Mouse (Mus musculus): ENCODE results near the gene Cracr2a. TPM values are rescaled to one million over a fixed set of nuclear protein-coding genes. Genes with fewer than 3 reads are reported as not detected.

Gene Cracr2a
- polyA plus RNA-seq, 1 experiment from 2014 or later, result 0.41 TPM

DNA sequence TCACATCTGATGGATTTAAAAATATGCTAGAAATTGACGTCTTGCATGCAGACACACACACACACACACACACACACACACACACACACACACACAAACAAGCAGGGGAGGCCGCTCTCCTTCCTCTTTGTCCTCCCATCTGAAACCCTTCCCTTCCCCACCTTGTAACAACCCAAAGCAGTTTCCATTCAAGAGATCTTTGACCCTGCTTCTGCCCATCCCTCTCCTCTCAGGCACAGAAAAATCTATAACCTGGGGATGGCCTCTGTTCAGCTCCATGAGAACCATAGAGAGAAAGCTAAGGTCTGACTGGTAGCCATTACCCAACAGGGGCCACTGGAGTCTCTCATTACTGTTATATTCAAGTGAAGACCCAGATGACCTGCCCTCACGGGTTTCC lies 117.9 kb downstream of the Cracr2a start:
- ATAC-seq (ENCODE audit: low FRiP score, low TSS enrichment) (no peak), DNase-seq (no peak)
- 77% methylated on average over 3 of the region's 3 CpGs for WGBS

GRCm38 (mm10) chr6:127680784-127681183 lies 119.6 kb downstream of the Cracr2a start:
- peaks cover 16% of the 10 kb centered on the region for H3K4me1 ChIP-seq (ENCODE audit: control insufficient read depth, insufficient read depth, low read length)
- ATAC-seq (ENCODE audit: low FRiP score, low TSS enrichment), result no peak
- WGBS, result 94% methylated on average over 7 of the region's 7 CpGs
- no peak overlapping the region for H3K9ac ChIP-seq (replicated peaks; ENCODE audit: low read length)
- no peak for DNase-seq
- no peaks in the 10 kb centered on the region for H3K27me3 ChIP-seq (ENCODE audit: control insufficient read depth, insufficient read depth, low read length)
- no peaks in the 10 kb centered on the region for H3K36me3 ChIP-seq (ENCODE audit: control insufficient read depth, insufficient read depth, low read length)
- H3K9me3 ChIP-seq (ENCODE audit: control insufficient read depth, low read length), result no peaks in the 10 kb centered on the region
- no peak overlapping the region for H3K27ac ChIP-seq (replicated peaks; ENCODE audit: low read depth, low read length)
- no peak overlapping the region for H3K4me3 ChIP-seq (replicated peaks; ENCODE audit: low read depth, low read length)
- H3K4me2 ChIP-seq (ENCODE audit: low read length), result no peak overlapping the region

More for the DNA sequence above, 117.9 kb downstream of the Cracr2a start:
- Histone ChIP-seq H3K4me1 (ENCODE audit: control insufficient read depth, insufficient read depth, low read length) (peaks cover 6% of the 10 kb centered on the region; the same call in 1 of the 2 replicates), H3K36me3 (ENCODE audit: control insufficient read depth, insufficient read depth, low read length) (no peaks in the 10 kb centered on the region), H3K4me2 (ENCODE audit: low read length) (no peak overlapping the region), H3K4me3 (replicated peaks; ENCODE audit: low read depth, low read length) (no peak overlapping the region), H3K27ac (replicated peaks; ENCODE audit: low read depth, low read length) (no peak overlapping the region), H3K9ac (replicated peaks; ENCODE audit: low read length) (no peak overlapping the region), H3K27me3 (ENCODE audit: control insufficient read depth, insufficient read depth, low read length) (no peaks in the 10 kb centered on the region), H3K9me3 (ENCODE audit: control insufficient read depth, low read length) (no peaks in the 10 kb centered on the region)

DNA sequence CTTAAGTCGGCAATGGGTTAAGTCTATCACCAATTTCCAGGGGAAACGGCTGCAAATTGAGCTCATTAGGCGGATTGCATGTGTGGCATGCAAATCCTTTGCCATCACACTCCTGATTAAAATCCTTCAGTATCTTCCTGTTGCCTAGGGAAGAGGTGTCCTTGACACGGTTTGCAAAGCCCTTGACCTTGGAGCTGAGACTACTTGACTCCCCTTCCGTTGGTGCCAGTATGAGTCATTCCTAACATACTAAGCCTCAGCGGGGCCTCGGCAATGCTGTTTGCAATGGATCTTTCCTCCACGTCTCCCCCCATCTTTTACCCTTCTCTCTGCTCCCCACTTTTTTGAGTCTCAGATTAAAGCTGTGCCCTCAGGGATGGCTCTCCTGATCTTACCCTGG lies 122.4 kb downstream of the Cracr2a start:
- Histone ChIP-seq H3K36me3 (ENCODE audit: control insufficient read depth, insufficient read depth, low read length) (no peaks in the 10 kb centered on the region), H3K4me3 (replicated peaks; ENCODE audit: low read depth, low read length) (no peak overlapping the region), H3K27ac (replicated peaks; ENCODE audit: low read depth, low read length) (no peak overlapping the region), H3K4me1 (ENCODE audit: control insufficient read depth, insufficient read depth, low read length) (peaks cover 16% of the 10 kb centered on the region), H3K4me2 (ENCODE audit: low read length) (no peak overlapping the region), H3K9me3 (ENCODE audit: control insufficient read depth, low read length) (no peaks in the 10 kb centered on the region), H3K27me3 (ENCODE audit: control insufficient read depth, insufficient read depth, low read length) (no peaks in the 10 kb centered on the region), H3K9ac (replicated peaks; ENCODE audit: low read length) (no peak overlapping the region)
- DNase-seq (peak; percentile 43), ATAC-seq (ENCODE audit: low FRiP score, low TSS enrichment) (no peak)
- 60% methylated on average over 8 of the region's 8 CpGs for WGBS

- Histone ChIP-seq H3K4me2 (ENCODE audit: low read length) (no peak overlapping the region), H3K4me3 (replicated peaks; ENCODE audit: low read depth, low read length) (no peak overlapping the region), H3K36me3 (ENCODE audit: control insufficient read depth, insufficient read depth, low read length) (no peaks in the 10 kb centered on the region), H3K27me3 (ENCODE audit: control insufficient read depth, insufficient read depth, low read length) (no peaks in the 10 kb centered on the region), H3K27ac (replicated peaks; ENCODE audit: low read depth, low read length) (peak overlapping the region; percentile 38; the same call in 1 of the 2 replicates), H3K4me1 (ENCODE audit: control insufficient read depth, insufficient read depth, low read length) (peaks cover 16% of the 10 kb centered on the region), H3K9ac (replicated peaks; ENCODE audit: low read length) (no peak overlapping the region), H3K9me3 (ENCODE audit: control insufficient read depth, low read length) (no peaks in the 10 kb centered on the region)
- 23% methylated on average over 4 of the region's 4 CpGs for WGBS
- DNase-seq (peak; percentile 83), ATAC-seq (ENCODE audit: low FRiP score, low TSS enrichment) (peak; percentile 44; the same call in 1 of the 2 replicates)
These were observed 123.8 kb downstream of the Cracr2a start for GRCm38 (mm10) chr6:127684981-127685380.

GRCm38 (mm10) chr6:127687181-127687860 lies 126.2 kb downstream of the Cracr2a start:
- Histone ChIP-seq H3K9ac (replicated peaks; ENCODE audit: low read length) (no peak overlapping the region), H3K27ac (replicated peaks; ENCODE audit: low read depth, low read length) (no peak overlapping the region), H3K27me3 (ENCODE audit: control insufficient read depth, insufficient read depth, low read length) (no peaks in the 10 kb centered on the region), H3K4me1 (ENCODE audit: control insufficient read depth, insufficient read depth, low read length) (peaks cover 16% of the 10 kb centered on the region), H3K36me3 (ENCODE audit: control insufficient read depth, insufficient read depth, low read length) (no peaks in the 10 kb centered on the region), H3K9me3 (ENCODE audit: control insufficient read depth, low read length) (no peaks in the 10 kb centered on the region), H3K4me3 (replicated peaks; ENCODE audit: low read depth, low read length) (no peak overlapping the region), H3K4me2 (ENCODE audit: low read length) (no peak overlapping the region)
- 90% methylated on average over 6 of the region's 6 CpGs for WGBS
- ATAC-seq (ENCODE audit: low FRiP score, low TSS enrichment), result no peak
- no peak for DNase-seq

DNA sequence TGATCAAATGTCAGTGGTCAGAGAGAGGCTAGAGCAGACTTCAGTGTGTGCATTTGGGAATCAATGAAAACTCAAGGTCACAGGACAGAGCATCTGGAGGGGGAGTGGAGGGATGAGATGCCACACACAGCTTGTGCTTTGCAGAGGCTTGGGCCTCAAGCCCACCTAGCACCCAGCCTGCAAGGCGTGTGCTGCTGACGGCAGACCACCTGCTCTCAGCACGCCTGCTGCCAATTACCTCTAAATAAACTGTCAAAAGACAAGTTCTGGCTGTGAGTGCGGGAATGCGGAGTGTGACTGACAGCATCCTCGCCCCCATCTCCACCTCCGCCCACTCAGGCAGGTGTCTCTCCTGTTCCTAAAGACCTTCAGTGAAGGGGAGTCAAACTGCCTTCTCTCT lies 131.2 kb downstream of the Cracr2a start:
- H3K4me3 ChIP-seq (replicated peaks; ENCODE audit: low read depth, low read length), result no peak overlapping the region
- H3K36me3 ChIP-seq (ENCODE audit: control insufficient read depth, insufficient read depth, low read length), result 0 out of 2 replicates have a peak, but pooled peaks cover 9% of the 10 kb centered on the region
- H3K4me2 ChIP-seq (ENCODE audit: low read length), result no peak overlapping the region
- no peak overlapping the region for H3K27ac ChIP-seq (replicated peaks; ENCODE audit: low read depth, low read length)
- ATAC-seq (ENCODE audit: low FRiP score, low TSS enrichment), result no peak
- 75% methylated on average over 7 of the region's 7 CpGs for WGBS
- 0 out of 2 replicates have a peak, but pooled peaks cover 4% of the 10 kb centered on the region for H3K4me1 ChIP-seq (ENCODE audit: control insufficient read depth, insufficient read depth, low read length)
- H3K9ac ChIP-seq (replicated peaks; ENCODE audit: low read length), result no peak overlapping the region
- H3K27me3 ChIP-seq (ENCODE audit: control insufficient read depth, insufficient read depth, low read length), result no peaks in the 10 kb centered on the region
- no peak for DNase-seq
- no peaks in the 10 kb centered on the region for H3K9me3 ChIP-seq (ENCODE audit: control insufficient read depth, low read length)

- H3K4me2 ChIP-seq (ENCODE audit: low read length), result no peak overlapping the region
- H3K27ac ChIP-seq (replicated peaks; ENCODE audit: low read depth, low read length), result no peak overlapping the region
- 0 out of 2 replicates have a peak, but pooled peaks cover 9% of the 10 kb centered on the region for H3K36me3 ChIP-seq (ENCODE audit: control insufficient read depth, insufficient read depth, low read length)
- no peaks in the 10 kb centered on the region for H3K9me3 ChIP-seq (ENCODE audit: control insufficient read depth, low read length)
- 0 out of 2 replicates have a peak, but pooled peaks cover 4% of the 10 kb centered on the region for H3K4me1 ChIP-seq (ENCODE audit: control insufficient read depth, insufficient read depth, low read length)
- DNase-seq (no peak), ATAC-seq (ENCODE audit: low FRiP score, low TSS enrichment) (no peak)
- WGBS, result 93% methylated on average over 7 of the region's 7 CpGs
- H3K9ac ChIP-seq (replicated peaks; ENCODE audit: low read length), result no peak overlapping the region
- no peaks in the 10 kb centered on the region for H3K27me3 ChIP-seq (ENCODE audit: control insufficient read depth, insufficient read depth, low read length)
- H3K4me3 ChIP-seq (replicated peaks; ENCODE audit: low read depth, low read length), result no peak overlapping the region
These were observed 132.5 kb downstream of the Cracr2a start for GRCm38 (mm10) chr6:127693681-127694080.

- Histone ChIP-seq H3K27ac (replicated peaks; ENCODE audit: low read depth, low read length) (peak overlapping the region; percentile 77), H3K27me3 (ENCODE audit: control insufficient read depth, insufficient read depth, low read length) (no peaks in the 10 kb centered on the region), H3K36me3 (ENCODE audit: control insufficient read depth, insufficient read depth, low read length) (peaks cover 6% of the 10 kb centered on the region; the same call in 1 of the 2 replicates), H3K4me1 (ENCODE audit: control insufficient read depth, insufficient read depth, low read length) (peaks cover 24% of the 10 kb centered on the region), H3K9me3 (ENCODE audit: control insufficient read depth, low read length) (no peaks in the 10 kb centered on the region), H3K4me3 (replicated peaks; ENCODE audit: low read depth, low read length) (no peak overlapping the region), H3K9ac (replicated peaks; ENCODE audit: low read length) (peak overlapping the region; percentile 16; the same call in 1 of the 2 replicates), H3K4me2 (ENCODE audit: low read length) (no peak overlapping the region)
- WGBS, result 6% methylated on average over 10 of the region's 11 CpGs
- DNase-seq, result peak; percentile 80
- peak; percentile 91 for ATAC-seq (ENCODE audit: low FRiP score, low TSS enrichment)
These were observed 140.1 kb downstream of the Cracr2a start for GRCm38 (mm10) chr6:127701036-127701783.
